Mouse (Mus musculus) c-Kit-positive CD71-negative TER-119-negative erythroid progenitor cells, embryonic 14.5 days (primary cell): ENCODE results near the gene Knstrn.

ENCODE experiments used
- DNase-seq: peaks from one replicate; pipeline ENCODE4 v3.0.0-alpha.2; 2013; ENCODE audit warnings: low read depth

Gene Knstrn

GRCm38 (mm10) chr2:118790551-118791525, 23.0 kb upstream of the Knstrn start:
- DNase-seq: no peak

- DNase-seq: no peak
Observed at GRCm38 (mm10) chr2:118791591-118792258, 22.1 kb upstream of the Knstrn start.

- DNase-seq: no peak
Observed at GRCm38 (mm10) chr2:118792259-118792613, 21.6 kb upstream of the Knstrn start.

- DNase-seq: no peak
Observed at GRCm38 (mm10) chr2:118793636-118794035, 20.2 kb upstream of the Knstrn start.

- no peak for DNase-seq
Observed at GRCm38 (mm10) chr2:118802542-118803118, 11.2 kb upstream of the Knstrn start.

GRCm38 (mm10) chr2:118804474-118804873, 9.3 kb upstream of the Knstrn start:
- DNase-seq: peak; percentile 30

GRCm38 (mm10) chr2:118805137-118805536, 8.7 kb upstream of the Knstrn start:
- DNase-seq: no peak

- DNase-seq: no peak
Observed at GRCm38 (mm10) chr2:118805756-118806155, 8.0 kb upstream of the Knstrn start.

GRCm38 (mm10) chr2:118806860-118807259, 6.9 kb upstream of the Knstrn start:
- no peak for DNase-seq

- DNase-seq: no peak
Observed at GRCm38 (mm10) chr2:118810861-118811260, 2.9 kb upstream of the Knstrn start.

GRCm38 (mm10) chr2:118812724-118813123, 1.1 kb upstream of the Knstrn start:
- DNase-seq: no peak

GRCm38 (mm10) chr2:118822800-118823199, 9.0 kb downstream of the Knstrn start:
- no peak for DNase-seq

GRCm38 (mm10) chr2:118824396-118824795, 10.6 kb downstream of the Knstrn start:
- no peak for DNase-seq

GRCm38 (mm10) chr2:118829096-118829495, 15.3 kb downstream of the Knstrn start:
- no peak for DNase-seq

GRCm38 (mm10) chr2:118834061-118834460, 20.3 kb downstream of the Knstrn start:
- DNase-seq: no peak

- DNase-seq: no peak
Observed at GRCm38 (mm10) chr2:118835115-118835514, 21.3 kb downstream of the Knstrn start.

- no peak for DNase-seq
Observed at GRCm38 (mm10) chr2:118838330-118838729, 24.5 kb downstream of the Knstrn start.

- no peak for DNase-seq
Observed at GRCm38 (mm10) chr2:118841186-118841585, 27.4 kb downstream of the Knstrn start.

- DNase-seq: peak; percentile 24
Observed at GRCm38 (mm10) chr2:118841774-118842173, 28.0 kb downstream of the Knstrn start.

- DNase-seq: no peak
Observed at GRCm38 (mm10) chr2:118844427-118844826, 30.6 kb downstream of the Knstrn start.

GRCm38 (mm10) chr2:118846246-118846645, 32.4 kb downstream of the Knstrn start:
- no peak for DNase-seq

- no peak for DNase-seq
Observed at GRCm38 (mm10) chr2:118851756-118852155, 38.0 kb downstream of the Knstrn start.
